Mouse (Mus musculus) lung, adult 2 months (tissue): ENCODE data around the gene Tnf. TPM values are rescaled to one million over a fixed set of nuclear protein-coding genes. Genes with fewer than 3 reads are reported as not detected.

Experiments used
- DNase-seq: peaks from one replicate; pipeline ENCODE4 v3.0.0; 2022
- H3K4me1 ChIP-seq: fragments of 200-500 bp; 2 replicates; pipeline ENCODE4 v1.6.1; 2011; ENCODE audit warnings: low read length; ENCODE audit not compliant: control insufficient read depth, insufficient read depth
- H3K4me3 ChIP-seq: fragments of 200-500 bp; replicated peaks from 2 replicates; pipeline ENCODE3; 2011; ENCODE audit warnings: low read depth, mild to moderate bottlenecking, control low read depth, low read length; ENCODE audit errors: extremely low read depth
- CTCF ChIP-seq: fragments of 200-500 bp; IDR thresholded peaks from 2 replicates; pipeline ENCODE4 v1.5.1; 2011; ENCODE audit warnings: mild to moderate bottlenecking, low read length, control low read depth; ENCODE audit not compliant: insufficient read depth
- POLR2A ChIP-seq: fragments of 200-500 bp; IDR thresholded peaks from 2 replicates; pipeline ENCODE4 v1.6.1; 2011; ENCODE audit warnings: low read depth, mild to moderate bottlenecking, control low read depth, low read length, borderline replicate concordance; ENCODE audit errors: extremely low read depth
- WGBS: fragments of 180-500 bp; shearing (Covaris S2); methylation state at CpG from one replicate; pipeline ENCODE4 v1.1.7; 2018; 5-methylcytosine and 5-hydroxymethylcytosine counted together
- polyA plus RNA-seq: library from polyadenylated mRNA; depleted of rRNA; stranded (reverse); fragments of >200 nt; gene quantifications from 2 replicates; pipeline ENCODE4 v1.2.3, GENCODE M21; 2012

Tnf gene
- polyA plus RNA-seq, 1 experiment: 2.5 TPM

DNA sequence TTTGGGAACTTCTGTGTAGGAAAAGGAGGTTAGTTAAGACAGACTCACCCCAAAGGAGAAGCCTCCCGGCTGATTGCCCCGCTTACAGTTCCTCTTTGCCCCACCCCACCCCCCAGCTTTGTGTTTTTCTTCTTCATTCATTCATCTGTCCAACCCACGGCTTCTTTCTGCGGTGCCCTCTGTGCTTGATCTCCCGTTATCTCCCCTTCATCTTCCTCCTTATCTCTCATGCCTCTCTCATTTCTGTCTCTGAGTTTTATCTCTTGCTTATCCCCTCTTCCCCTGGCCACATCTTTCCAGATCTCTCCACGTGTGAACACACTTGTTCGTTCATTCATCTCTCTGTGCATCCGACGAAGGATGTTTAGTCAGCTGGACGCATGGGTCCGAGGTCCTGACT, 679 bp downstream of the Tnf start:
- no peak for DNase-seq
- peak overlapping the region; percentile 6 for H3K4me3 ChIP-seq
- no peaks in the 10 kb centered on the region for H3K4me1 ChIP-seq
- TF ChIP-seq CTCF (no peak), POLR2A (no peak)
- 49% methylated on average over 11 of the region's 11 CpGs for WGBS

DNA sequence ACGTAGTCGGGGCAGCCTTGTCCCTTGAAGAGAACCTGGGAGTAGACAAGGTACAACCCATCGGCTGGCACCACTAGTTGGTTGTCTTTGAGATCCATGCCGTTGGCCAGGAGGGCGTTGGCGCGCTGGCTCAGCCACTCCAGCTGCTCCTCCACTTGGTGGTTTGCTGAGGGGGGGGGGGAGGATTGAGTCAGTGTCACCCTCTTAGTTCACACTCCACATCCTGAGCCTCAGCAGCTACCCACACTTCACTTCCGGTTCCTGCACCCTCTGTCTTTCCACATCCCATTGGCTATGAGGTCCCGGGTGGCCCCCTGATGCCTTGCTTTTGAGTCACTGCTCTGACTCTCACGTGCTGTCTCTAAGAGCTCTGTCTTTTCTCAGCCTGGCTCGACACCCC, 1.4 kb downstream of the Tnf start:
- 60% methylated on average over 11 of the region's 11 CpGs for WGBS
- Histone ChIP-seq H3K4me1 (peaks cover 5% of the 10 kb centered on the region; the same call in 1 of the 2 replicates), H3K4me3 (no peak overlapping the region)
- TF ChIP-seq CTCF: no peak
- DNase-seq: no peak

DNA sequence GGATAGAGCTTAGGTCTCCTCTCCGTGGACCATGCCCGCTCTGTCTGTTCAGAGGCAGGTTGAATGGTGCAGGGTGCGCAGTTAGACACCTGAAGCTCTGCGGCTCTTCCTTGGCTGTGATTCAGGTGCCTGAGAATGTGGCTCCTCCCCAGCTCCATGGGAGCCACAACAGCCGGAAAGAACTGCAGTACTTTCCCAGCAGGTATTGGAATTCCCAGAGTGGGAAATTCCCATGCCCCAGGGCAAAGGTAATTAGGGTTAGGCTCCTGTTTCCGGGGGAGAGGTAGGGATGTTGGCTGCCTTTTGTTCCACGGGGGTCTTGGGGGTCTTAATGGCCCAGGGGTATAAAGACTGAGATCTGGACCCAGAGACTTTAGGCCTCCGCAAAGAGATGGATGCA, 2.9 kb downstream of the Tnf start:
- 53% methylated on average over 8 of the region's 8 CpGs for WGBS

DNA sequence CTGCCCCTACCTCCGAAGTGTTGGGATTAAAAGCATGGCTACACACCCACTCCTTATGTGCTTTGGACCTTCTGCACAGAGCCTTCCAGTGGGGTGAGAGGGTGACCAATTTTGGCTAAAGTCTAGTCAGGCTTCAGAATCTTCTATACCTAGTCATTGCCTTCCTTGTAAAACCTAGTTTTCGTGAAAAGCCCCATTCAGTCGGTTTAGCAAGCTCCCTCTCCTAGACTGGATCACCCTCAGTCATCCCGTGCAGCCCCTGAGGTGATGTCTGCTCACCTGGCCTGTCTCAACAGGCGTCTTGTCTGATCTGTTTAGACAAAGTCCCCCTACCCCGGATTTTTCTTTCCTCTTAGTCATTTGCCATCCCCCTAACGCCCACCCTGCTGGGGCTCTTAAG, 3.8 kb downstream of the Tnf start:
- TF ChIP-seq CTCF (no peak), POLR2A (no peak)
- no peak overlapping the region for H3K4me3 ChIP-seq
- WGBS: 65% methylated on average over 7 of the region's 7 CpGs
- DNase-seq: no peak
- peaks cover 6% of the 10 kb centered on the region for H3K4me1 ChIP-seq

More for the DNA sequence above, 2.9 kb downstream of the Tnf start:
- DNase-seq: no peak
- no peak overlapping the region for H3K4me3 ChIP-seq
- peaks cover 6% of the 10 kb centered on the region for H3K4me1 ChIP-seq
- no peak for TF ChIP-seq CTCF

DNA sequence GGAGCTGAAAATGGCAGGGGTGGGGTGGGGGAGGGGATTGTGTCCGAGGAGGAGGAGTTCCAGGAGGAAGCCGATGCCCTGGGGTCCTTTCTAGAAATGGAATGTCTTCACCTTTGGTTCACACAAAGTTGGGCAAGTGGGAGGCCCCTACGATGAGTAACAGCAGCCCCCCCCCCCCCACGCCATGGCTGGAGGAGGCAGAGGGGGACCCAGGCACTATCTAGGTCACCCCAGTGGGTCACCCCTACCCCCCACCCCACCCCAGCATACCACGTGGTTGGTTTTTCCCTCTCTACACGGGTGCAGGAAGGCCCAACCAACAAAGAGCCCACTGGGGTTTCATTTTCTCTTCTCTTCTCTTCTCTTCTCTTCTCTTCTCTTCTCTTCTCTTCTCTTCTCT, 4.7 kb downstream of the Tnf start:
- no peak overlapping the region for H3K4me3 ChIP-seq
- no peak for TF ChIP-seq POLR2A
- H3K4me1 ChIP-seq: peaks cover 6% of the 10 kb centered on the region
- 40% methylated on average over 6 of the region's 6 CpGs for WGBS
- no peak for DNase-seq

DNA sequence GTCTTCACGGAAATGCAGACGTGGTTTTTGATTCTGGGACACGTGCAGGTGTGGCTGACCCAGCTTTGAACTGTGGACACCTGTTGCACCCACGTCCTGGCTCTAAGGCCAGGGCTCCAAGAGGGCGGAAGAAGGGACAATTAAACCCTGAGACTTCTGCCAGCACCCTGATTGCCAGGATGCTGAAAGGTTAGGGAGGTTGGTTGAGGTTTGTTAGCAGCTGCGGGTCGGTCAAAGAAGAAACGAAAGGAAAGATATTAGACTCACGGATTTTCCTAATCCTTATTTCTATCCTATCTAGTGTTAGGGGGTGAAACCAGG, 5.5 kb downstream of the Tnf start:
- TF ChIP-seq CTCF (no peak), POLR2A (no peak)
- Histone ChIP-seq H3K4me3 (no peak overlapping the region), H3K4me1 (peaks cover 6% of the 10 kb centered on the region)
- DNase-seq: no peak
- 27% methylated on average over 9 of the region's 9 CpGs for WGBS

DNA sequence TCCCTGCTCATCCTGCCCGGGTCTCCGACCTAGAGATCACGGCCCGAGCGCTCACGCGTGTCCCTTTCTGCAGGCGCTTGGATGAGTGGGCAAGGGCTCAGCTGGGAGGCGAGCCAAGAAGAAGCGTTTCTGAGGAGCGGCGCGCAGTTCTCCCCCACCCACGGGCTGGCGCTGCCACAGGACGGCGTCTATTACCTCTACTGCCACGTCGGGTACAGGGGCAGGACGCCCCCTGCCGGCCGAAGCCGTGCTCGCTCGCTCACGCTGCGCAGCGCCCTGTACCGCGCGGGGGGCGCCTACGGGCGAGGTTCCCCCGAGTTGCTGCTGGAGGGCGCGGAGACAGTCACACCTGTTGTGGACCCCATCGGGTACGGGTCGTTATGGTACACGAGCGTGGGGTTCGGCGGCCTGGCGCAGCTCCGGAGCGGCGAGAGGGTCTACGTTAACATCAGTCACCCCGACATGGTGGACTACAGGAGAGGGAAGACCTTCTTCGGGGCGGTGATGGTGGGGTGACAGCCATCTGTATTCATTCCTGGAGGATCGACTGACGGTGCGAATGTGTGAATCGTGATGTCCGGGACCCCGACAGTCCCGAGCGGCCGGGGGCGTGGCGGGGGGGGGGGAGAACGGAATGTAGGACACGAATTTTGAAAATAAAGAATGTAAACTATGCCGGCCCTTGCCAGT, 6.0 kb downstream of the Tnf start:
- Histone ChIP-seq H3K4me3 (peak overlapping the region; percentile 45), H3K4me1 (peaks cover 6% of the 10 kb centered on the region)
- WGBS: 1% methylated on average over 66 of the region's 66 CpGs
- TF ChIP-seq CTCF (peak; percentile 75), POLR2A (no peak)
- DNase-seq: peak; percentile 83

DNA sequence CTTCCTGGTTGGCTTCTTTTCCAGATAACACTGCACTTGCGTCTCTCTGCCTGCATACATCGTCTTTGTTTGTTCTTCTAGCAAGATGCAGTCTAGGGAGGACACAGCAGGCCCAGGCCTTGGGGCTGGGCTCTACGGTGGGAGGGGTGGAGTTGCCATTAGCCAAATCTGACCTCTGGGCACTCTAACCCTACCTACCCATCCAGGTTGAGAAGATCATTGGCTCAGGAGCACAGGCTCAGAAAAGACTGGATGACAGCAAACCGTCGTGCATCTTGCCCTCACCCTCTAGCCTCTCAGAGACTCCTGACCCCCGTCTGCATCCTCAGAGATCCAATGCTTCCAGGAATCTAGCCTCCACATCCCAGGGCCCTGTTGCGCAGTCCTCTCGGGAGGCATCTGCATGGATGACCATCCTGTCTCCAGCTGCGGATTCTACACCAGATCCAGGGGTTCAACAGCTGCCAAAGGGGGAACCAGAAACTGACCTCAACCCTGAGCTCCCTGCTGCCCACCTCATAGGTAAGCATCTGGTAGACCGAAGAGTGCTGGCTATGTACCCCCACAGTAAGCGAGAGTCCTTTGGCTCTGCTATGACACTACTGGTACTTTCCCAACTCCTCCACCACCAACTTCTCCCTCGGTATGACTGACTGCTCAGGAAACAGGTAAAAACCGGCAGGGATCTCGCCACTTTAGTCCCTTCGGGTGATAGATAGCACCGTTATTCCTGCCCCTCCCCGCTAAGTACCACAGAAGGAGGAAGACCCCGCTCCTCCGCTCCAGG, 6.8 kb downstream of the Tnf start:
- H3K4me1 ChIP-seq: peaks cover 6% of the 10 kb centered on the region
- H3K4me3 ChIP-seq: peak overlapping the region; percentile 45
- WGBS: 43% methylated on average over 19 of the region's 19 CpGs
- 0 out of 2 replicates have a peak, but pooled peaks have one; percentile 6 for TF ChIP-seq CTCF
- TF ChIP-seq POLR2A: no peak
- no peak for DNase-seq

DNA sequence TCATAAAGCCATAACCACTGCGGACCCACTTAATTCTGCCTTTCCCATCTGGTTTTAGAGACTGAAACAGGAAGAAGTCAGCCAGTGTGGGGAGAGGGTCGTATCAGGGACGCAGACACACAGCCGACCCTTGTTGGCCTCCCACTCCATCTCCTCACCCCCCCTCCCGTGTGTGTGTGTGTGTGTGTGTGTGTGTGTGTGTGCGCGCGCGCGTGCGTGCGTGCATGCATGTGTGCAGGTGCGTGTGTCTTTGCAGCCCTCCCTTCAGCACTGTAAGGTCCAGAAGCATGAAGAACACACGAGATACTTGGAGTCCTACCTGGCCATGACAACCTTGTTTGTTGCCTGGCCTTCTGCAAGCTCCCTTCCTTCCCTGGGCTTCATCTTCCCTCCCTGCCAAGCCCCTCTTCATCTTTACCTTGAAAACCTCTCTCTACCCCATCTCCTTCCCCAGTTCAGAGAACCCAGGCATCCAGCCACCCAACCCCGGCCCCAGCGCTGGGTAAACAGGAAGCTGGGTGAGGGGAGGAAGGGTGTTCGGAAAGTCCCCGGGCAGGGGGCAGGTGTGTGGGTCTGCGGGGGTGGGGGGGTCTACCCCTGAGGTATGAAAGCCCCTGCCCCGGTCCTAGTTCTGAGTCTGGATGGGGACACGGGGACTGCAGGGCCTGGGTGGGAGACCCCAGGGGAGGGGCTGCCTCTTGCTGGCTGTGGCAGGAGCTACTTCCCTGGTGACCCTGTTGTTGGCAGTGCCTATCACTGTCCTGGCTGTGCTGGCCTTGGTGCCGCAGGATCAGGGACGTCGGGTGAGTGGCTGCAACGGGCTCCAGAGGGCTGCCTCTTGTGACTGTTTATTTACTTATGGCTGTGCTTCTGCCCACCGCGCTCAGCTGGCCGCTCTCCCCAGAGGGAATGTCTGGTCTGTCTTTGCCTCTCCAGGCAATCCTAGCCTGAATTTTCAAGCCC, 7.6 kb downstream of the Tnf start, which contains the start of gene Ltb:
Gene Ltb (plus strand): TSS at position 559 of the 963 bp plus-strand sequence.
- 45% methylated on average over 28 of the region's 28 CpGs for WGBS
- no peak for DNase-seq
- no peak for TF ChIP-seq CTCF
- TF ChIP-seq POLR2A: no peak
- Histone ChIP-seq H3K4me1 (peaks cover 6% of the 10 kb centered on the region), H3K4me3 (peak within 1 kb of the TSS; percentile 45)
